Mouse (Mus musculus): ENCODE measurements at regions not wholly inside any gene's neighbourhood (a gene's known extent, or its start where the extent isn't known, plus 50 kb on each side); places are given as distances from the start of the nearest gene placed in this dataset.

GRCm38 (mm10) chr15:94067721-94068120 lies 397.5 kb downstream of the Adamts20 start:
- no peak for ATAC-seq (ENCODE audit: insufficient number of reproducible peaks, low FRiP score, low TSS enrichment)

GRCm38 (mm10) chr15:94049638-94050273 lies 415.5 kb downstream of the Adamts20 start:
- ATAC-seq (ENCODE audit: insufficient number of reproducible peaks, low FRiP score, low TSS enrichment), result no peak

GRCm38 (mm10) chr15:94046186-94046585 lies 419.0 kb downstream of the Adamts20 start:
- ATAC-seq (ENCODE audit: insufficient number of reproducible peaks, low FRiP score, low TSS enrichment), result no peak

GRCm38 (mm10) chr15:94045131-94045756 lies 420.0 kb downstream of the Adamts20 start:
- no peak for ATAC-seq (ENCODE audit: insufficient number of reproducible peaks, low FRiP score, low TSS enrichment)

GRCm38 (mm10) chr15:94032957-94033356 lies 432.3 kb downstream of the Adamts20 start:
- no peak for ATAC-seq (ENCODE audit: insufficient number of reproducible peaks, low FRiP score, low TSS enrichment)

GRCm38 (mm10) chr15:94025996-94026696 lies 430.5 kb upstream of the Prickle1 start:
- no peak for ATAC-seq (ENCODE audit: insufficient number of reproducible peaks, low FRiP score, low TSS enrichment)

GRCm38 (mm10) chr15:94025239-94025971 lies 429.7 kb upstream of the Prickle1 start:
- no peak for ATAC-seq (ENCODE audit: insufficient number of reproducible peaks, low FRiP score, low TSS enrichment)

GRCm38 (mm10) chr15:94024806-94025205 lies 429.1 kb upstream of the Prickle1 start:
- no peak for ATAC-seq (ENCODE audit: insufficient number of reproducible peaks, low FRiP score, low TSS enrichment)

- no peak for ATAC-seq (ENCODE audit: insufficient number of reproducible peaks, low FRiP score, low TSS enrichment)
These were observed 428.5 kb upstream of the Prickle1 start for GRCm38 (mm10) chr15:94024126-94024730.

GRCm38 (mm10) chr15:94023501-94023900 lies 427.8 kb upstream of the Prickle1 start:
- ATAC-seq (ENCODE audit: insufficient number of reproducible peaks, low FRiP score, low TSS enrichment), result no peak

- no peak for ATAC-seq (ENCODE audit: insufficient number of reproducible peaks, low FRiP score, low TSS enrichment)
These were observed 422.1 kb upstream of the Prickle1 start for GRCm38 (mm10) chr15:94017814-94018213.

GRCm38 (mm10) chr15:94011499-94011898 lies 415.8 kb upstream of the Prickle1 start:
- no peak for ATAC-seq (ENCODE audit: insufficient number of reproducible peaks, low FRiP score, low TSS enrichment)

- no peak for ATAC-seq (ENCODE audit: insufficient number of reproducible peaks, low FRiP score, low TSS enrichment)
These were observed 410.4 kb upstream of the Prickle1 start for GRCm38 (mm10) chr15:94006082-94006481.

- ATAC-seq (ENCODE audit: insufficient number of reproducible peaks, low FRiP score, low TSS enrichment), result no peak
These were observed 409.2 kb upstream of the Prickle1 start for GRCm38 (mm10) chr15:94004911-94005310.

GRCm38 (mm10) chr15:94003145-94003544 lies 407.5 kb upstream of the Prickle1 start:
- ATAC-seq (ENCODE audit: insufficient number of reproducible peaks, low FRiP score, low TSS enrichment), result no peak

GRCm38 (mm10) chr15:93994542-93994941 lies 398.9 kb upstream of the Prickle1 start:
- ATAC-seq (ENCODE audit: insufficient number of reproducible peaks, low FRiP score, low TSS enrichment), result no peak

- ATAC-seq (ENCODE audit: insufficient number of reproducible peaks, low FRiP score, low TSS enrichment), result no peak
These were observed 394.4 kb upstream of the Prickle1 start for GRCm38 (mm10) chr15:93990139-93990538.

- no peak for ATAC-seq (ENCODE audit: insufficient number of reproducible peaks, low FRiP score, low TSS enrichment)
These were observed 392.7 kb upstream of the Prickle1 start for GRCm38 (mm10) chr15:93988367-93988766.

- ATAC-seq (ENCODE audit: insufficient number of reproducible peaks, low FRiP score, low TSS enrichment), result no peak
These were observed 391.1 kb upstream of the Prickle1 start for GRCm38 (mm10) chr15:93986631-93987429.

GRCm38 (mm10) chr15:93982091-93982490 lies 386.4 kb upstream of the Prickle1 start:
- ATAC-seq (ENCODE audit: insufficient number of reproducible peaks, low FRiP score, low TSS enrichment), result no peak

Measured in cerebellum, adult (tissue).